Mouse (Mus musculus): ENCODE results near the gene Zswim5. TPM values are rescaled to one million over a fixed set of nuclear protein-coding genes. Genes with fewer than 3 reads are reported as not detected.

Gene Zswim5
- polyA plus RNA-seq (2015; fragmentation: Illumina TruSeq; extraction: RNeasy Lipid Tissue Mini Kit (QIAGEN cat#74804); ENCODE audit: insufficient read depth, low read depth, low replicate concordance), result 0.42 TPM

DNA sequence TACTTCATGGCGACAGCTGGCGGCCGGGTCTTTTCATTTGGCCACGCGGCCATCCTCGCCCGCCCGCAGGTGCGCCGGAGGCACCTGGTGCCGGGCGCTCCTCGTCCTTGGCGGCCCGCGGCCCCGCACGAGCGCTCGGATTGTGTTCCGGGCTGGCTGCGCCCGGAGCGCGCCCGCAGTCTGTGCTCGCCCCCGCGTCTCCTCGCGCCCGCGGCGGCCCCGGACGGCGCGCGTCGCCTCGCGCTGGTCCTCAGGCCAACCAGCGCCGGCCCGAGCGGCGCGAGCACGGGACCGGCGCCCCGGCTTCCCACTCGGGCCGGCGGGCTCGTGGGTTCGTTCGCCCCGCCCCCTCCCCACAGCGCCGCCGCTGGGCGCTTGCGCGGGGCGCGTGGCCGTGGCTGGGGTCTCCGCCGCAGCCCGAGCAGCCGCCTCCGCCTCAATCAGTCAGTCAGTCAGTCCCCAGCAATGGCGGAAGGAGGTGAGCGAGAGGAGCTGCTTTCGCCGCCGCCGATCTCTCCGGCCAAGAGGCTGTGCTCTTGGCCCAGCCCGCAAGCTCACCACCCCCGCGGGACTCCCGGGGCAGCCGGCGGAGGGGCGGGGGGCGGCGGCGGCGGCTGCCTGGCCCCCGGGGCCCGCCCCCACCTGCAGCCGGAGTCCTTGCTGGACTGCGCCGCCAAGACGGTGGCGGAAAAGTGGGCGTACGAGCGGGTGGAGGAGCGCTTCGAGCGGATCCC is at the start of gene Zswim5:
TSS of gene Zswim5 (plus strand) at position 382 of the 734 bp plus-strand sequence.

DNA sequence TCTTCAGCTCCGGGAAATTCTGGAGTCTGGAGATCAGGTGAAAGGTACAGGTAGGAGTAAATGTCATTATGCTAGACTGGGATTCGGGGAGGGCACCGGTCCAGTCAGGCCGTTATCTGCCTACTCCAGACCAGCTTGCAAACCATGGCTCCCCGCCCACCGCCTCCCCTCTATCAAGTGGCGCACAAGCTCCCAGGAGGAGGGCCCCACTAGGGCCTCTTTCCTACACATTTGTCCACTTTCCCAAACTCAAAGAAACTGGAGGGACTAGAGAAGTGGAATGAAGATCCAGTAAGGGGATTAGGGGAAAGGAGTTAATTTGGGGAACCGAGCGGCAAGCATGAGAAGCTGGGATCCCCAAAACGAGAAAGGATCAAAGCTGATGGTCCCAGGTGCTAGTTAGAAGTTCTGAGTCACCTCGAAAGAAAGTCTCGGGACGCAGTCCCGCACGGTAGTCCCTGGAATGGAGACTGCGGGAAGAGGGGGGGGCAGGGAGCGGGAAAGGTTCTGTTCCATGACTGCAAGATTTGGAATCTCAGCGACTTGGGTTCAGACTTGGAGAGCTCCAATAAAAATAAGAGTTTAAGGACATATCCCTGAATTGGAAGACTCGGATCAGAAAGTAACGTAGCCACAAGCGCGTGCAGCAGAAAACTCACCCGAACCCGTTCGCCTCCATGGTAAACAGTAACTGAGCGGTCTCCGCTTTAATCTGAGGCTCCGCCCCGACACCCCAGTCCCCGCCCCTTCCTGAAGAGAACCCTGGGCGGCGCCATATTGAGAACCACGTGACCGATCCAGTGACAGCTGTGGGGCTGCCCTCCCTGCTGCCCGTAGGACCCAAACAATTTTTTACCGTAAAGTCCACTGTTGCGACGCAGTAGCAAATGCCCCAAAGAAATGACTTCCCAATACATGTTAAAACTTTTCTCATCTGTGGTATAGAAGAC is 116.8 kb downstream of the Zswim5 start, which contains the start of gene Urod:
TSS of gene Urod (minus strand) at position 742 of the 950 bp plus-strand sequence.

DNA sequence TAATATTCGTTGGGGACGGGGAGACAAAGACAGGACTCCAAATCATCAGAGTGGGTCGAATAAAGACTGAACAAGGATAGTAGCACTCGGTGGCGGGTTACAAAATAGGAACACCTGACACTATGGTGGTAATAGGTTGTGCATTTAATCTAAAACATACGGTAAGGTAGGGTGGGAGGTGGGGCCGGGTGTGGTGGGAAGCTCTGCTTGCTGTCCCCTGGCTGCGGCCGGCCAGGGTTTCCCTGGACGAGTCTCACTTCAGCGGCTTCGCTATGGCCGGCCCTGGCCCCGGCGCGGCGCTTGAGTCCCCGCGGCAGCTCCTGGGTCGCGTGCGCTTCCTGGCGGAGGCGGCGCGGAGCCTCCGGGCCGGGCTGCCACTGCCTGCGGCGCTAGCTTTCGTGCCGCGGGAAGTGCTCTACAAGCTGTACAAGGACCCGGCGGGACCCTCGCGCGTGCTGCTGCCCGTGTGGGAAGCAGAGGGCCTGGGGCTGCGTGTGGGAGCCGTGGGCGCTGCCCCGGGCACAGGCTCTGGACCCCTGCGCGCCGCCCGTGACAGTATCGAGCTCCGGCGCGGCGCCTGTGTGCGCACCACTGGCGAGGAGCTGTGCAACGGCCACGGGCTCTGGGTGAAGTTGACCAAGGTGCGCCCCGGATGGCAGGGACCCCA is 118.1 kb downstream of the Zswim5 start, which contains the start of gene Hectd3:
TSS of gene Hectd3 (plus strand) at position 187 of the 667 bp plus-strand sequence.

DNA sequence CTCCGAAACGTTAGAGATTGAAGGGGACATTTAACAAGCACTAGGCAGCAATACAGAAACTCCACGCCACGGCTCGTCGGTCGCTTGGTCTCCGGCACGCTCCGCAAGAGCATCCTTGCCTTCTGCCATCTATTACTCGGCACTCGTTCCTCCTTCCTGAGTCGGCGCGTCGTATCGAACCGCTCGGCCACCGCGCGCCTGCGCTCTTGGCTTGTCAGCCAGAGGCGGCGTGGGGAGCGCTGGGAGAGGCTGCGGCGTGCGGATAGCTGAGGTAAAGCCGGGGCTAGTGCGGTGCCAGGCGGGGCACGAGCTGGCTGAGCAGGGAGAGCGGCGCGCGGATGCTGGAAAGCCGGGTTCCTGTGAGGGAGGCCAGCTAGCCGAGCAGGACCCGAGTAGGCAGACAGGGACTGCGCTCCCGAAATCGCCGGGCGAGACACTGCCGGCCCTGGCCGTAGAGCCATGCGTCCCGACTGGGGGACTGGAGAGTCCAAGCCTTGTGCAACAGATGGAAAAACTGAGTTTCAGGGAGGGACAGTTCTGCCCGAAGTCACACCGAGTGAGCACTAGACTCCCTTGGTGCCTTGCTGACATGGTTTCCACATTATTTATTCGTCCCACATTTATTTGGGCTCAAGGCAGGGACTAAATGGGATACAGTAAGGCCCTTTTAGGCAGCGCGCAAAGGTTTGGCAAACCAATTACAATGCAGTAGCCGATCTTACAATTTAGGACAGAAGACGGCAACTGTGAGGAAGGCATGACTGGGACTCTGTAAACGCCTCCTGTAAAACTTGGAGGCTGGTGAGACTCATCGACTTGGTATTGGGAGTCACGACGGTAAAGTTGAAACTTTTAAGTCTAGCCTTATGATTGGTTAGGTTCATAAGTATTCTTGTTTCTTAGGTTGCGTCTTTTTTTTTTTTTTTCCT is 142.3 kb downstream of the Zswim5 start, which contains the start of gene Eif2b3:
TSS of gene Eif2b3 (plus strand) at position 197 of the 929 bp plus-strand sequence.

Other genes starting within 250 kb of the Zswim5 start
- gene Nasp, start 249.4 kb upstream of the Zswim5 start, polyA plus RNA-seq (2015; fragmentation: Illumina TruSeq; extraction: RNeasy Lipid Tissue Mini Kit (QIAGEN cat#74804); ENCODE audit: insufficient read depth, low read depth, low replicate concordance), result 8.2 TPM
- 92.0 TPM for gene Akr1a1, start 225.7 kb upstream of the Zswim5 start, polyA plus RNA-seq (2015; fragmentation: Illumina TruSeq; extraction: RNeasy Lipid Tissue Mini Kit (QIAGEN cat#74804); ENCODE audit: insufficient read depth, low read depth, low replicate concordance)
- 56.7 TPM for gene Prdx1, start 191.8 kb upstream of the Zswim5 start, polyA plus RNA-seq (2015; fragmentation: Illumina TruSeq; extraction: RNeasy Lipid Tissue Mini Kit (QIAGEN cat#74804); ENCODE audit: insufficient read depth, low read depth, low replicate concordance)
- 3.9 TPM for gene Mmachc, start 169.0 kb upstream of the Zswim5 start, polyA plus RNA-seq (2015; fragmentation: Illumina TruSeq; extraction: RNeasy Lipid Tissue Mini Kit (QIAGEN cat#74804); ENCODE audit: insufficient read depth, low read depth, low replicate concordance)
- 16.9 TPM for gene Ccdc163, start 168.9 kb upstream of the Zswim5 start, polyA plus RNA-seq (2015; fragmentation: Illumina TruSeq; extraction: RNeasy Lipid Tissue Mini Kit (QIAGEN cat#74804); ENCODE audit: insufficient read depth, low read depth, low replicate concordance)
- gene Tesk2, start 156.4 kb upstream of the Zswim5 start, polyA plus RNA-seq (2015; fragmentation: Illumina TruSeq; extraction: RNeasy Lipid Tissue Mini Kit (QIAGEN cat#74804); ENCODE audit: insufficient read depth, low read depth, low replicate concordance), result 1.3 TPM
- gene Toe1, start 69.7 kb upstream of the Zswim5 start, polyA plus RNA-seq (2015; fragmentation: Illumina TruSeq; extraction: RNeasy Lipid Tissue Mini Kit (QIAGEN cat#74804); ENCODE audit: insufficient read depth, low read depth, low replicate concordance), result 2.9 TPM
- gene Mutyh, start 69.7 kb upstream of the Zswim5 start, polyA plus RNA-seq (2015; fragmentation: Illumina TruSeq; extraction: RNeasy Lipid Tissue Mini Kit (QIAGEN cat#74804); ENCODE audit: insufficient read depth, low read depth, low replicate concordance), result 1.1 TPM
- not detected for gene Hpdl, start 55.7 kb upstream of the Zswim5 start, polyA plus RNA-seq (2015; fragmentation: Illumina TruSeq; extraction: RNeasy Lipid Tissue Mini Kit (QIAGEN cat#74804); ENCODE audit: insufficient read depth, low read depth, low replicate concordance)
- gene Urod, start 117.0 kb downstream of the Zswim5 start, polyA plus RNA-seq (2015; fragmentation: Illumina TruSeq; extraction: RNeasy Lipid Tissue Mini Kit (QIAGEN cat#74804); ENCODE audit: insufficient read depth, low read depth, low replicate concordance), result 26.0 TPM
- 7.8 TPM for gene Hectd3, start 117.9 kb downstream of the Zswim5 start, polyA plus RNA-seq (2015; fragmentation: Illumina TruSeq; extraction: RNeasy Lipid Tissue Mini Kit (QIAGEN cat#74804); ENCODE audit: insufficient read depth, low read depth, low replicate concordance)
- 4.9 TPM for gene Eif2b3, start 142.0 kb downstream of the Zswim5 start, polyA plus RNA-seq (2015; fragmentation: Illumina TruSeq; extraction: RNeasy Lipid Tissue Mini Kit (QIAGEN cat#74804); ENCODE audit: insufficient read depth, low read depth, low replicate concordance)
- 0.33 TPM for gene Ptch2, start 218.7 kb downstream of the Zswim5 start, polyA plus RNA-seq (2015; fragmentation: Illumina TruSeq; extraction: RNeasy Lipid Tissue Mini Kit (QIAGEN cat#74804); ENCODE audit: insufficient read depth, low read depth, low replicate concordance)
- 6.5 TPM for gene Btbd19, start 248.3 kb downstream of the Zswim5 start, polyA plus RNA-seq (2015; fragmentation: Illumina TruSeq; extraction: RNeasy Lipid Tissue Mini Kit (QIAGEN cat#74804); ENCODE audit: insufficient read depth, low read depth, low replicate concordance)
- gene Tctex1d4, start 249.4 kb downstream of the Zswim5 start, polyA plus RNA-seq (2015; fragmentation: Illumina TruSeq; extraction: RNeasy Lipid Tissue Mini Kit (QIAGEN cat#74804); ENCODE audit: insufficient read depth, low read depth, low replicate concordance), result not detected

Data from pancreas, adult 10 weeks (tissue).